Mouse (Mus musculus) v-Abl transformed pro-B cells (cell line): ENCODE results near the gene Ropn1l.

ENCODE experiments used
- in situ Hi-C, 2 experiments: fragments of 400-800 bp; cut with MboI; formaldehyde crosslinking; loops; one replicate each; pipeline ENCODE4 v1.15.1; 2025; ENCODE audit not compliant: unreplicated experiment in 2 of 2

Ropn1l gene

GRCm38 (mm10) chr15:31453098-31453916 is at the start of gene Ropn1l:
Gene Ropn1l (minus strand): TSS chr15:31453737.
- in situ Hi-C loops = loop anchor here in 1 of 2 experiments (5.0 kb wide), 1 partner anchor 134 kb away; no protein-coding TSS in a partner anchor

- in situ Hi-C loops = loop anchor here in 1 of 2 experiments (25.0 kb wide), 1 partner anchor 734 kb away; the partner anchor contains the start of gene Sema5a
These were observed 49.5 kb upstream of the Ropn1l start for GRCm38 (mm10) chr15:31502996-31503395.

- in situ Hi-C loops = loop anchor here in 1 of 2 experiments (25.0 kb wide), 1 partner anchor 735 kb away; the partner anchor contains the start of gene Sema5a
These were observed 48.8 kb upstream of the Ropn1l start for GRCm38 (mm10) chr15:31502313-31502712.

- in situ Hi-C loops = no loop called here
These were observed 41.3 kb upstream of the Ropn1l start for GRCm38 (mm10) chr15:31494803-31495202.

- in situ Hi-C loops = no loop called here
These were observed 40.8 kb upstream of the Ropn1l start for GRCm38 (mm10) chr15:31494310-31494709.

- in situ Hi-C loops = no loop called here
These were observed 33.9 kb upstream of the Ropn1l start for GRCm38 (mm10) chr15:31487407-31487806.

- in situ Hi-C loops = no loop called here
These were observed 23.1 kb upstream of the Ropn1l start for GRCm38 (mm10) chr15:31476678-31477077.

GRCm38 (mm10) chr15:31472645-31473574 is 19.4 kb upstream of the Ropn1l start:
- in situ Hi-C loops = no loop called here

GRCm38 (mm10) chr15:31471529-31471928 is 18.0 kb upstream of the Ropn1l start:
- in situ Hi-C loops = no loop called here

- in situ Hi-C loops = loop anchor here in 1 of 2 experiments (5.0 kb wide), 1 partner anchor 58 kb away; no protein-coding TSS in a partner anchor
These were observed 16.0 kb upstream of the Ropn1l start for GRCm38 (mm10) chr15:31469497-31469896.

- in situ Hi-C loops = loop anchor here in 1 of 2 experiments (5.0 kb wide), 1 partner anchor 58 kb away; no protein-coding TSS in a partner anchor
These were observed 15.3 kb upstream of the Ropn1l start for GRCm38 (mm10) chr15:31468806-31469205.

GRCm38 (mm10) chr15:31466749-31467148 is 13.2 kb upstream of the Ropn1l start:
- in situ Hi-C loops = loop anchor here in 1 of 2 experiments (5.0 kb wide), 1 partner anchor 61 kb away; no protein-coding TSS in a partner anchor

- in situ Hi-C loops = loop anchor here in 1 of 2 experiments (5.0 kb wide), 1 partner anchor 61 kb away; no protein-coding TSS in a partner anchor
These were observed 12.8 kb upstream of the Ropn1l start for GRCm38 (mm10) chr15:31466295-31466694.

GRCm38 (mm10) chr15:31465806-31466205 is 12.3 kb upstream of the Ropn1l start:
- in situ Hi-C loops = loop anchor here in 1 of 2 experiments (5.0 kb wide), 1 partner anchor 61 kb away; no protein-coding TSS in a partner anchor

- in situ Hi-C loops = no loop called here
These were observed 7.0 kb upstream of the Ropn1l start for GRCm38 (mm10) chr15:31460571-31460970.

GRCm38 (mm10) chr15:31458081-31458480 is 4.5 kb upstream of the Ropn1l start:
- in situ Hi-C loops = no loop called here

- in situ Hi-C loops = no loop called here
These were observed 2.8 kb upstream of the Ropn1l start for GRCm38 (mm10) chr15:31456381-31456780.

GRCm38 (mm10) chr15:31454861-31455295 is 1.3 kb upstream of the Ropn1l start:
- in situ Hi-C loops = loop anchor here in 1 of 2 experiments (5.0 kb wide), 1 partner anchor 132 kb away; no protein-coding TSS in a partner anchor

- in situ Hi-C loops = loop anchor here in 1 of 2 experiments (5.0 kb wide), 1 partner anchor 133 kb away; no protein-coding TSS in a partner anchor
These were observed 741 bp upstream of the Ropn1l start for GRCm38 (mm10) chr15:31454096-31454860.
